Mouse (Mus musculus): ENCODE results near the gene Glb1l.

Glb1l gene

DNA sequence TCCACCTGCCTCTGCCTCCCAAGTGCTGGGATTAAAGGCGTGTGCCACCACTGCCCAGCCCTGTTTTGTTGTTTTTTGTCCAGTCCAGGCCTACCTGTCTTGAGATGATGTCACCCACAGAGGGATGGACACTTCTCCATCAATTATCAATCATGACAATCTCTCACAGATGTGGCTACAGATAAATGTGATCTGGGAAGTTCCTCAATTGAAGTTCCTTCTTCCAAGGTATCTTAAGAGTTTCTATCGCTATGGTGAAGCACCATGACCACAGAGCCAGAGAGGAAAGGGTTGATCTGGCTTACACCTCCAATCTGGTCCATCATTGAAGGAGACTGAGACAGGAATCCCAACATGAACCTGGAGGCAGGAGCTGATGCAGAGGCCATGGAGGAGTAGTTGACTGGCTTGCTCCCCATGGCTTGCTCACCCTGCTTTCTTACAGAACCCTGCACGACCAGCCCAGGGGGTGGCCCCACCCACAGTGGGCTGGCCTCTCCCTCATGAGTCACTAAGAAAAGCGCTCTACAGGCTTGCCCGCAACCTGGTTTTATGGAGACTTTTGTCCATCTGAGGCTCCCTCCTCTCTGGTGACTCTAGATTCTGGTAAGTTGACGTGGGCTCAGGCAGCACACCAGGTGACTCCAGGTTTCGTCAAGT lies 19.9 kb upstream of the Glb1l start:
- DNase-seq: no peak

DNA sequence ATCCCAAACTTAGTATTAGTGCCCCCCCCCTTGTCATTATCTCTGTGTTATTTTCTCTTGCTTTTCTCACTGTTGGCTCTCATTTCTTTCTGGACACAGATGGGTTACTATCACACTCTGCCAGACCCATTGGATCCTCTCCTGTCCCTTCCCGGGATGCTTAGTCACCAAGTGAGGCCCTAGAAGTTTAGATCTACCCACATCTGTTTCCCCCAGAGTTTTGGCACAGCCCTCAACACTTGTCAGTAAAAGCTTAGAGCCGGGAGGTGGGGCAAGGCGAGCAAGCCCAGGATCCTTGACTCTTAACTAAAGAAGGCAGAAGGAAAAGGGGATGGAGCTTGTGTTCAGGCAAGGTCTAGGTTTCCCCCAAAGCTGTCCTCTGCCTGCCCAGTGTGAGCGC lies 18.5 kb upstream of the Glb1l start:
- no peak for DNase-seq

DNA sequence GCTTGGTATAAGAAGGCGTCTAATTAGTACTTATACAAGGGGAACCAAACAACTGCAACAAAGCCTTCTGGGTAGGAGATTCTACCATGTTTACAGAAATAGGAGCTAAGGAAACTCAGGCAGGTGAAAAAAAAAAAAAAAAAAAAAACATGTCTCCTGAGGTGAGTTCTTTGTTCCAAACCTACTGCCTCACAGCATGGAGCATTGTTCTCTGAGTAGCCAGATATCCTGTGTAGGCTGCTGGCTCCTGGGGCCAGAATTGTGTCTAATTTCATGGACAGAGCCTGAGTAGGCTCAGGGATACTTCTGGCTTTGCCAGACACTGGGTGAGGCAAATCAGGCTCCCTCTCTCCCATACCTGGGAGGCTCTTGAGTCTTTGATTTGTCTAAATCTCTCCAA lies 17.0 kb upstream of the Glb1l start:
- DNase-seq: no peak

DNA sequence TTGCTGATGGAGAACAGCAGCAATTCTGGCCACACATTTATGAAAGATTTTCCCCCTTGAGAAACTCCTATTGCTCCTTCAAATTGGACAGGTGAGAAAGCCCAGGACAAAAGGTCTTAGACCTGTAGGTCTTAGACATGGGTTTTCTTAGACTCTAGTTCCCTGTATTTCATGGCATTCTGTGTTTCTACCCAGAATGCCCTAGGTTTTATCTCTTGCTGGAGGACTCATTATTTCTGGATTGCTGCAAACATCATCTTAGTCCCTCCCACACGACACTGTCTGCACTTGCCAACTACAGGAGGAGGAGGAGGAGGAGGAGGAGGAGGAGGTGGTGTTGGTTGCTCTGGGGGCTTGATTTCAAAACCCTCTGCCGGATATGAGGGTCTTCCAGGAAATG lies 15.5 kb upstream of the Glb1l start:
- no peak for DNase-seq

DNA sequence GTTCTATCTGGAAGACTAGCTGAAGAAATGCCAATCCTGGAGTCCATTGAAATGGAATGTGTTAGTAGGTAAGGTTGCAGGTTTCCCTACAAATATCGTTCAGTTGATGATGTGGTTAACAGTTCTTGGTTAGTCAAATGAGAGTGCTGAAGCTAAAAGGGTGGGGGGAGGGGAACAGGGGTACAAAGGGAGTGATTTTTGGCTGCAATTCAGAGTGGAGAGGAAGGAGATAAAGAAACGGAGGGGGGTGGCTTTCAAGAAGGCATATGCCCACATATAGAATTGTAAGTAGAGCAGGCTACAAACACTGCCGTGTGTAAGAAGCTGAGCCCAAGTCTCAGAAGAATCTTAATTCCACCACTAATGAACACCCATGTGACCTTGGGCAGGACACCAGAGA lies 14.9 kb upstream of the Glb1l start:
- DNase-seq: no peak

DNA sequence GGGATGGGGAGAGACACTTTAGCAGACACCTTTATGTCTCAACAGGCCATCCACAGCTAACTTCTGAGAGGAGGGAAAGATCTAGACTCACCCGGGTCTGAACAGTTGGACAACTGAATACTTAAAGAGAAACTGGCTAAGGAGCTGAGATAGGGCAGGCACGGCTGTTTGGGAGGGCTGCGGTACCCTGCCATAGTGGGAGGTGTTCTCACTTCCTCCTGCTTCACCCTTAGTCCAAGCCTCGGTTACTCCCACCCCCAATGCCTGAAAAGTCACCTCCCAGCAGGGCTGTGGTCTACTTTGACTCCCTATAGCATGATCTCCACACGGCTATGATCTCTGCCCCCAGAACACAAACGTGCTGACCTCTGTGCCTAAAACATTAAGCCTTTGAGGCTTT lies 12.9 kb upstream of the Glb1l start:
- no peak for DNase-seq

DNA sequence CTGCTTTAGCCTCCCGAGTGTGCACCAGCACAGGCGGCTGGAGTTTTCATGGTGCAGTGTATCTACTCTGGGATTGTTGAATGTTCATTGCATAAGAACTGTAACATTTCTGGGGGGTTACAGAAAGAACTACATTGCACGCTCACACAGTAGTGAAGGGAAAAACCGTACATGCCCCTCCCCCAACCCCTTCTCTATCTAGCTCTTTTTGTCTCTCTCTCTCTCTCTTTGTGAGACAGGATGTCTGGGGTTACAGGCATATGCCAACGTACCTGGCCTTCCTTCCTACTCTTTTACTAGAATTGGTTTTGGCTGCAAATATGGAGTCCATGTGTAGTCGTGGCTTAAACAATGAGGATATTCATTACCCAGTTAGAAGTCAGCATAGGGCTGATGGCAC lies 12.3 kb upstream of the Glb1l start:
- DNase-seq: no peak

DNA sequence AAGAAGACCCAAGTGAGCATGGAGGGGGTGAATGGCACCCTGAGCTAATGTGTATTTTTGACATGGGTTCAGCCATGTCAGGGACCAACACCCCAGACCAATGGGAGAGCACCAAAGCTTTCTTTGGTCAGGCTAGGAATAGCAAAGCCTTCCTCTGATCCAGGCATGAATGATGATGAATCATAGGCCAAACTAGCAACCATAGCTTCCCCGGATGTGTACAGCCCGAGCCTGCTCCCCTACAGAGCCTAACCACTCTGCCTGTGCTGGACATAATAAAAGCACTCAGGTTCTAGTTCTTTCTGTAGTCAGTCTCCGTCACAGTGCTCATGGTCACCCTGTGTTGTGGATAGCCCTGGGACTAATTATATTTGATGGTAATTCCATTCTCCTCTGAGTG lies 10.9 kb upstream of the Glb1l start:
- no peak for DNase-seq

DNA sequence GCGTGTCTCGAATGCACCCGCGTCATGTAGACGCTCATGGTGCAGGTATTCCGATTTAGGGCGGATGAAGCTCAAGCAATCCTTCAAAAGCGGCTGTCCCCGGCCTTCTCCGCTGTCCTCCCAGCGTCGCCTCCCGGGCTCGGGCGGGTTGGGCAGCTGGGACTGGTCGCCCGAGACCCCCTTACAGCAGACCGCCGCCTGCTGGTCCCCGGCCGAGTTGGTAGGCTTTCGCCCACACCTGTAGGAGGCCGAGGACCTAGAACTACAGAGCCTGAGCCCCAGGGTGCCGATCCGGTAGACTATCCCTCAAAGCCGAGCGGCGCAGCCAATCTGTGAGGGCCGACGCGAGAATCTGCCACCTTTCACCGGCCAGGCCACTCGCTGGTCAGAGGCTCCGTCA lies 8.9 kb upstream of the Glb1l start, which contains the start of gene Tuba4a:
Gene Tuba4a, minus strand, starts transcription at position 335 of the 400 bp plus-strand sequence.
- no peak for DNase-seq

DNA sequence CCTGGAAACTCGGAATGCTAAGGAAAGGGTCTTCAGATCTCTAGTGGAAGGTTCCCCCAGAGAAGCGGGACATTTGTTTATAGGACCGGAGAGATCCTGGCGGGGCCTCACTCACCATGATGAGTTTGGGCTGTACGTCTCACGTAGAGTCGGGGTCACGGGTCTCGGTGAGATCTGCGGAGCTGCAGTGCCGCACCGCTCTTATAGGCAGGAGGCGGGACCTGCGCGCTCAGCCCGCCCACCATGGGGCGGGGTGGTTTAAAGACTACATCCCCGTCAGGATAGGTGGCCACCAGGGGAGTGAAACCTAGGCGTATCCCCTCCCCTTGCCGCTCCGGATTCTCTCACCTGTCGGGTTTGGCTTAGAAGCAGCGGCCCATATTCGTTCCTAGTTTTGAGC lies 8.5 kb upstream of the Glb1l start:
- peak; percentile 92 for DNase-seq

DNA sequence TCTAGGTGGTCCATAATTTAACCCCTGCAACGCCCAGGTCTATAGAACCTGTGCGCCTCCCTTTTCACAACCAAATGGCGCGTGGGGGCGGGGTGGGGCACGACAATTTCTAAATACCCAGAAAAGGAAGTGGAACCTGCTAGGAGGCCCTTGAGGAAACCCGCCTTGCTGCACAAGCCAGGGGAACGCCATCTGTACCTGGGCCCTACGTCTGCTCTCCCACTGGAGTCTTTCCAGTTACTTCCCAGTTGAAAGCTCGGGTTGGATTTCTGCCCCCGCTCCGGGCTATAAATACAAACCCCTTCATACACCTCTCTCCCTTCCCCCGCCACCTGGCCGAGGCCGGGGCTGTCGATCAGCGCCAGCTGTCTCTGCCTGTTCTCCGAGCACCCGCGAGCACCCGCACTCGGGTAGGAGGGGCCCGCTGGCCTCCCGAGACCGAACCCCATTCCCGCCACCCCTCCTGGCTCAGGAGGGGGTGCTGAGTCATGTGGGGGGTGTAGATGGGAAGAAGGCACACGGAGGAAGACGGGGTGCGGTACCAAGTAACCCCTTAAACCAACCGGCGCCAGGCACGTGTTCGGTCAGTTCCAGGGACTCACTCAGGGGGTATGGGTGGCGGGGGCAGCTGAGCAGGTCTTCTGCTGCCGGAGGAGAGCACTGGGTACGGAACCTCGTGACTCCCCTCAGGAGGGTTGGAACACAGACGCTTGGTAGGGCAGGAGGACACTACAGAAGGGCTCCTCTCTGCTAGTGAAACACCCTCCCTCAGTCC lies 7.8 kb upstream of the Glb1l start:
- DNase-seq: peak; percentile 82

DNA sequence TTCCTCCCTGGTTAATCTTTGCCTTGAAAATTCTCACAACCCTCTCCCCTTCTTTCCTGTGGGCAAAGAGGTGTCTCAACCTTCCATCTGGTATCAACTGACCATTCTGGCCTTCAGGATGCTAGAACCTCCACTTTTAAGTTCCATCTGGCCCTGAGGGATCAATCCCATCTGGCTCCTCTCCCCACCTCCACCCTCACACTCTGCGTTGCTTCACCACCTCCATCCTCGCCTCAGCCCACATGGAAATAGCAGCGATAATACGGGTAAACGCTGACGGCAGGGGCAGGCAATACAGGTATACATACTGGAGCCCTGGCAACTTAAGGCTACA lies 7.2 kb upstream of the Glb1l start:
- DNase-seq: no peak

DNA sequence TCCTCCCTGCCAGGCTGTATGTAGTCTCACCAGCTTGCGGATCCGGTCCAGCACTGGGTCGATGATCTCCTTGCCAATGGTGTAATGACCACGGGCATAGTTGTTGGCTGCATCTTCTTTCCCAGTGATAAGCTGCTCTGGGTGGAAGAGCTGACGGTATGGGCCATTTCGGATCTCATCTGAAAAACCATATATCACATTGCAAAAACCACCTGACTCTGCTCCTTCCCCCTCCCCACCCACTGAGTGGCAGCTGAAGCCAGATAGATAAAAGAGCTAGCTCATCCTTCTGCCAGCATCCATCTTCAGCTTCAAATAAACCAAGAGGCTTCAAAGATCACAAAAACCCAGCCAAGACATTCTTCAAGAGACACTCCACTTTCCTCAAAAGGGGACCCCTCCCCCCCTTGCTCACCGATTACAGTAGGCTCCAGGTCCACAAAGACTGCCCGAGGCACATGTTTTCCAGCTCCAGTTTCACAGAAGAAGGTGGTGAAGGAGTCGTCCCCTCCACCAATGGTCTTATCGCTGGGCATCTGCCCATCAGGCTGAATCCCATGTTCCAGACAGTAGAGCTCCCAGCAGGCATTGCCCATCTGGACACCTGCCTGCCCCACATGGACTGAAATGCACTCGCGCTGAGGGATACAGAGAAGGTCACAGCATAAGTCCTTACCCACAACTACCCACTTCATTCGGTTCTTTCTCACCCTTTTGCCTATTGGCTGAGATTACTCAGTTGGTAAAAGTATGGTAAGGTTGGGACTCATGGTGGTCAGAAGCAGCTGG lies 6.4 kb upstream of the Glb1l start:
- DNase-seq: no peak

DNA sequence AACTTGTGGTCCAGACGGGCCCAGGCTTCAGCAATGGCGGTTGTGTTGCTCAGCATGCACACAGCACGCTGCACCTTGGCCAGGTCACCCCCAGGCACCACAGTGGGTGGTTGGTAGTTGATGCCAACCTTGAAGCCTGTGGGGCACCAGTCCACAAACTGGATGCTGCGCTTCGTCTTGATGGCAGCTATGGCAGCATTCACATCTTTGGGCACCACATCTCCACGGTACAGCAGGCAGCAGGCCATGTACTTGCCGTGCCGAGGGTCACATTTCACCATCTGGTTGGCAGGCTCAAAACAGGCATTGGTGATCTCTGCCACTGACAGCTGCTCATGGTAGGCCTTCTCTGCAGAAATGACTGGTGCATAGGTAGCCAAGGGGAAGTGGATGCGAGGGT lies 5.2 kb upstream of the Glb1l start:
- no peak for DNase-seq

DNA sequence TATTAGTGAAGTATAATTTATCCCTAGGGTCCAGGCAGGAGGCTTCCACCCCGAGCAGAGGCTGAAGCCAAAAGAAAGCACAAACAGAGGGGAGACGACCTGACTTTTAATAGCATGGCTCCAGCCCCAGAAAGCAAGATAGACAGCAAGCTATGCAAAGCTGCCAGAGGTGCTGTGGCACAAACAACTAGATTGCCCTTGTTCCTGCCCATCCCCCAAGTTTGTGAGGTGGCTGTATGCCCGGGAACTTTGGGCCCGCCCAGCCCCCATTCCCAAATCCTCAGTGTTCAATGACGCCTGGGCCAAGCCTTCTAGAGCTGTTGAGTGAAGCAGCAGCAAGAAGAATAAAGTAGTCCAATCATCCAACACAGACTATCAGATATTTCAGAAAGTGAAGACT lies 4.3 kb upstream of the Glb1l start:
- no peak for DNase-seq

DNA sequence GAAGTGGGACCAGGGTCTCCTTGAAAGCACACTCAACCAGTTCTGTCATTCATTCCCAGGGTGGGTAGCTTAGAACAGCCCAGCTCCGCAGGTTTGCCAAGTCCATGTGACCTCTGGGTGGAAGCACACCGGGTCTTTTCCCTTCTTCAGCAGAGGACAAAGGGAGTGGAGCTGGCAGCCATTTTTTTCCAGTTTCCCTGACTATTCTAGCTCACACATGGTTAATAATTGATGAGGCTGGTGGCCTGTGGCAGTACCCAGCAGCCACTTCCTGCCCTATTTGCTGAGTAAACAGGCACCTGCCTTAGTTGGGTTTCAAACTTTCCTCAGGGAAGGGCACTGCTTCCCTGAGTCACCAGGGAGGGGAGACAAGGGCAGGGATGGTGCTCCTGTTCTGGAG lies 3.8 kb upstream of the Glb1l start:
- DNase-seq: no peak

DNA sequence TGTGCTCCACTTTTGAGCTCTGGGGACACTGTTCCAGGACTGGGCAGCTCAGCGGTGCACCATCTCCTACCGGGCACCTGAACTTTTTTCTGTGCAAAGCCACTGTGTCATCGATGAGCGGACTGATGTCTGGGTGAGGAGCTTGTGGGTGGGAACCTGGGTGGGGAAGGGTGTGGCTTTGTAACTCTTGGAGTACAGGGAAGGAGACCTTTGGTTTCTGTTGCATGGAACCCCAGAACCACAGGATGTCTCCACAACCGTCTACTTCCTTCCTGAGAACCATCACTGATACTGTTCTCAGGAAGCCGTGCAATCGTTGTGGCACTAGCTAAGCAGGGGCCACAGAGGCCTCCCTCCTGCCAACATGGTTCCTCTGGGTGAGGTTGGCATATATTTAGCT lies 2.5 kb upstream of the Glb1l start:
- DNase-seq: no peak

DNA sequence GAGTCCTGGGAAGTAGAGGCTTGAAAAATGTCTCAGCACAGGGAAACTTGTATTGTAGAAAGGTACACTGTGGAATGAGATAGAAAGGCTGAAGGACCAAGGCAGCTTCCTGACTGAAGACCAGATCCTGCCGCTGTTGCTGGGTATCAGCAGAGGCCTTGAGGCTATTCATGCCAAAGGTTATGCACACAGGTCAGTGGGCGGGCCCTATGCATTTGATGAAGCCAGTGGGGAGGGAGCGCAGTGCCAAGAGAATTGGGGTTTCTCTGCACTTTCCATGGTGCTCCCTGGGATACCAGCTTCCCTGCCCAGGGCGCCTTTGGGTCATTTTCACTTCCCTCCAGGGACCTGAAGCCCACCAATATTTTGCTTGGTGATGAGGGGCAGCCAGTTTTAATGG lies 1.9 kb upstream of the Glb1l start:
- no peak for DNase-seq

DNA sequence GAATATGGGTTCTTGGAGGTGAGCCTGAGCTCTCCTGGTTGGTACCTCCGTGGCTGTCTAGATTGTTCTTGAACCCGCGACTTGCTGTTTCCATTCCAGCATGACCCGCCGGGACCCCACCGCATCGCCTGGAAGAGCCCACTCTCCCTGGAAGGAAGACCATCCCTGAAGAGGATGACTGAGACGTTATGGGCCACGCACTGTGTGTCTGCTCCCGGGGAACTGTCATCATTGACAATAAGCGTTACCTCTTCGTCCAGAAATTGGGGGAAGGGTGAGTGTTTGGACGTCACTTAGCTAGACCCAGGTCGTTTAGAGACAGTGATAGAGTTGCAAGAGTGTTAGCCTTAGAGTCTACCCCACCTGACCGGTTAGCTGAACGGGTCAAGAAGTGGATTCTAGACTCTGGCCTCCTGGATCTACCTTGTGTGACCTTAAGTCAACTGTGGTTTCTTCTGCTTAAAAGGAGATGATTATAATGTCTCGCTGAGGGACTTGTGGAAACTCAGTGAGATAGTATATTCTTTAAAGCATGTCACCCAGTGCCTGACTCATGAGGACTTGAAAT lies 612 bp upstream of the Glb1l start:
- DNase-seq: no peak

DNA sequence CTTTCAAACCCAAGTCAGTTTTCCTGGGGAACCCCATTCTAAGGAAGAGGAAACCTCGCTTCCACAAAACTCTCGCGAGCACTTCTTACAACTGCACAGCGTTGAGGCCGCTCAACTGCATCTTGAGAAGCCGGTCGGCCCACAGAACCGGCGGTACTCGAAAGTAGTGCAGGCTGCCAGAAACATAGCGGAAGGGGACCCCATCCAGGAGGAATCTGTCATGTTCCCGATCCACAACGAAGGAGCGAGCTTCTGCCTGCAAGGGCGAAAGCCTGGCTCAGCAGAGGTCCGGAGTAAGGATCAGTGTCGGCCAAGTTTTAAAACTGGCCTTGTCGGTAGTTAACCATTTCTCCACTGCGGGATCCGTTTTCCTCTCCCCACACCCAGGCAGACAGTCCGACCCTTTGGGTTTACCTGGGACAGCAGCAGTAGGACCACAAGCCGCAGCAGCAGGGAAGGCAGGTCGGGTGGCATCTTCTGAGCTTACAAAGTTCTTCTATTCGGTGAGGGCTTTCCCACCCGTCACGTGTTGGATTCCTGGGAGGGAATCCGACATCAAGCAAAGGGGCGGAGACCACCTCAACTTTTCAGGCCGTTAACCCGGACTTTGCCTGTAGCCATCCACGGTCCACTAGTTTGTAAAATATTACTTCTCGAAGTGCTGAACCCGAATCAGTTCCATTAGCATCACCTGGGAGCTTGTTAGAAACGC lies 1.5 kb downstream of the Glb1l start:
- no peak for DNase-seq

DNA sequence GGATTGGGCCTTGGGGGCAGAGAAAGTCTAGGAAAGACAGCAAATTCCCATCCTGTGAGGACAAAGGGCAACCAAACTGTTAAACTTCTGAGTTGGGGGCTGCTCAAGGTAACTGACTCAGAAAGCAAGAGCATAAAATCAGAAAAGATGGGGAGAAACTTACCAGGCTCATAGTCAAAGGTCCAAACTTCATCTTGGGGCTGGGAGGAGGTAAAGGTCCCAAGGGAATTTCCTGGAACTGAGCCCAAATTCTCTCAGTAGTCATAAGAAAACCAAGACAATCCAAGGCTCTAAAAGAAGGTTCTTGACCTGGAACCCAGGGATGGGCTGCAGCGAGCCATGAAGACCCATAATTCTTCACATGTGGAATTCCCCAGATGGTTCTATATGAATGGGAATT lies 9.4 kb downstream of the Glb1l start:
- DNase-seq: no peak

DNA sequence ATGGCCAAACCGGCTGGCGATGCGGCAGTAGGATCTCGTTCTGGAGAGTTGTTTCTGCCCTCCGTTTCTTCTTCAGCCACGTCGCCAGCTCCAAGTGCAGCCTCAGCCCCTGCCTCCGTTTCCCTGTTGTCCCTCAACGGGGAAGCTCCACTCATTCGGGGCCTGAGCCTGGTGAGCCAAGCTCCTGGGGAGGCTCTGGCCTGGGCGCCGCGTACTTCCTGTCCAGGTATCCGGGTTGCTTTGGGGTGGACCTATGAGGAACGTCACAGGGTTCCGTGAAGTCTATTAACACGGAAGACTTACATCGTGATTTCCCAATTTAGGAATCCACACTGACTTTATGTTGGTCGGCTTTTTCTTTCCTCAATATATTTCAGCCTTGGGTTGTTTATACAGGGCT lies 18.2 kb downstream of the Glb1l start:
- DNase-seq: peak; percentile 60
